Mouse (Mus musculus) CH12.LX (cell line): ENCODE results near the gene Shq1.

ENCODE experiments used
- CTCF ChIP-seq, 2 experiments: IDR thresholded peaks in 1 of 2; conservative IDR thresholded peaks in 1 of 2; 2 replicates each; pipeline ENCODE4 v1.5.1; 2011 to 2012; ENCODE audit warnings: low read depth in 2 of 2, low read length in 2 of 2, improper control_type of control experiment in 1 of 2, inconsistent platforms in 1 of 2, mild to moderate bottlenecking in 1 of 2, moderate library complexity in 1 of 2
- EP300 ChIP-seq: IDR thresholded peaks from 2 replicates; pipeline ENCODE4 v1.6.1; 2011; ENCODE audit warnings: low read length, improper control_type of control experiment
- HCFC1 ChIP-seq: IDR thresholded peaks from 2 replicates; pipeline ENCODE4 v1.6.1; 2012; ENCODE audit warnings: low read depth, mild to moderate bottlenecking, inconsistent platforms, low read length, improper control_type of control experiment
- MAX ChIP-seq: IDR thresholded peaks from 2 replicates; pipeline ENCODE4 v1.6.1; 2011; ENCODE audit warnings: low read length, improper control_type of control experiment
- MXI1 ChIP-seq: IDR thresholded peaks from 2 replicates; pipeline ENCODE4 v1.6.1; 2011; ENCODE audit warnings: mild to moderate bottlenecking, low read depth, low read length, improper control_type of control experiment
- POLR2A ChIP-seq: IDR thresholded peaks from 2 replicates; pipeline ENCODE4 v1.6.1; 2011; ENCODE audit warnings: low read depth, mild to moderate bottlenecking, improper control_type of control experiment, low read length
- TBP ChIP-seq: conservative IDR thresholded peaks from 2 replicates; pipeline ENCODE4 v1.6.1; 2011; ENCODE audit warnings: low read depth, low read length, improper control_type of control experiment
- ZC3H11A ChIP-seq: IDR thresholded peaks from 2 replicates; pipeline ENCODE4 v1.6.1; 2012; ENCODE audit warnings: low read depth, mild to moderate bottlenecking, inconsistent platforms, low read length, improper control_type of control experiment
- ZKSCAN1 ChIP-seq: IDR thresholded peaks from 2 replicates; pipeline ENCODE4 v1.6.1; 2012; ENCODE audit warnings: low read depth, inconsistent platforms, low read length, improper control_type of control experiment, borderline replicate concordance

DNA sequence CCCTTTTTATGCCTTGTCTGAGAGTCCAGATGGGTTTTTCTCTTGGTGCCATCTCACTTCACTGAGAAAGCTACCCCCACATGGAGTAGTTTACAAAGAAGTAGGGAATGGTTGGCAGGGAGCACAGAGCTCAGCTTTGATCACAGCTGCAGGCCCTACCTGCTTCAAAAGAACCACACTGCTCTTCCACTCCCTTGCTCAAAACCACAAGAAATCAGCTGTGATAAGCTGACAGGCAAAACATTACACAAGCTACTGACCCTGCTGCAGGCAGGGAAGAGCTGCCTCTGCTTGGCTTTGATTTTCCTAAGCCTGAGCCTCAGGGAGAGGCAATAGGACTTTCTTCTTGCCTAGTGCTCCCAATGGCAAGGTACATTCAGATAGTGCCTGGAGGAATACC, 89.9 kb downstream of the Shq1 start:
- TF ChIP-seq EP300 (no peak), CTCF (conservative IDR thresholded peaks at IDR 0.05 in 1 of 2, IDR thresholded peaks at IDR 0.05 in 1 of 2; ENCODE audit: low read depth in 2 of 2, low read length in 2 of 2) (no peak), HCFC1 (no peak), MAX (no peak), ZKSCAN1 (no peak), POLR2A (no peak), TBP (no peak), ZC3H11A (no peak), MXI1 (no peak)
